Mouse (Mus musculus) liver, postnatal 0 days (tissue): ENCODE data around the gene Fgf18.

ENCODE experiments used
- CTCF ChIP-seq: sonication (generic); IDR thresholded peaks from 2 replicates; pipeline ENCODE4 v1.5.1; 2016; ENCODE audit warnings: antibody characterized with exemption, low read depth
- EP300 ChIP-seq: IDR thresholded peaks from 2 replicates; pipeline ENCODE4 v1.6.1; 2016; ENCODE audit warnings: antibody characterized with exemption, low read depth, mild to moderate bottlenecking

DNA sequence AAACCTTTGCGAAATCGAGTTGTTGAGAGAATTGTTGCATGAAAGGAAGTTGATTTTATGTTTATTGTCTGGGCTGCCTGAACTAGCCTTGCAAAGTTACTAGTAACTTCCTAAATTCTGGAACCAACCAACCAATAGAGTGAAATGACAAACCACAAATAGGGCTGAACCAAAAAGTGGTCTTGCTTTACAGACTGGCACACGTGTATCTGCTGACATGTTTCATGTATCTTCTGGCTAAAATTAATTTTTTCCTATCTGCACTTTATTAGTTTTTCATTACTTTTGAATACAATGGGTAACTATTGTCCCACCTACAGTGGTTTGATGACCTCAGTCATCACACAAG, 1.9 kb upstream of the Fgf18 start:
- no peak for TF ChIP-seq EP300
- no peak for TF ChIP-seq CTCF
